In genomic region chr17:15536457-15536904, GRCm38 (mm10) we compare ENCODE assay signal across 8 mouse cellular contexts. TPM values are rescaled to one million over a fixed set of nuclear protein-coding genes. Genes with fewer than 3 reads are reported as not detected.
DNase-seq lines count a peak whose midpoint lies in the region; ATAC-seq and TF ChIP-seq lines count a peak whose summit lies in the region.

No protein-coding gene starts in this region.

- no peak overlapping the region for H3K27ac ChIP-seq in forebrain, postnatal 0 days (ENCODE audit: low read depth, low read length)
- H3K27ac ChIP-seq in midbrain, embryonic 15.5 days = no peak overlapping the region

- H3K36me3 ChIP-seq in forebrain, postnatal 0 days (ENCODE audit: insufficient read depth) = no peaks in the 10 kb centered on the region
- no peaks in the 10 kb centered on the region for H3K36me3 ChIP-seq in midbrain, embryonic 15.5 days (replicated peaks)

- peak; percentile 15 for DNase-seq in gastrocnemius, postnatal 10 days
- DNase-seq in gastrocnemius, adult 8-10 months (ENCODE audit: low spot score in 2 of 2) = no peak
- peak; percentile 37 for DNase-seq in Muller cell, postnatal 12 days (ENCODE audit: inconsistent ontology term)
- DNase-seq in forebrain, postnatal 0 days = no peak
- peak; percentile 41 to 57 for DNase-seq in kidney, postnatal 4 days
- DNase-seq in layer of hippocampus, postnatal 14 days (ENCODE audit: low spot score in 2 of 2) = no peak
- no peak for DNase-seq in thymus, postnatal 36 days

- no peak for TF ChIP-seq CTCF in forebrain, postnatal 0 days (IDR thresholded peaks at IDR 0.05; ENCODE audit: low read depth)

- H3K4me3 ChIP-seq in forebrain, postnatal 0 days (ENCODE audit: low read depth, low read length) = peak overlapping the region; percentile 42
- peak overlapping the region; percentile 45 for H3K4me3 ChIP-seq in midbrain, embryonic 15.5 days

- H3K9ac ChIP-seq in forebrain, postnatal 0 days = peak overlapping the region; percentile 44
- H3K9ac ChIP-seq in midbrain, embryonic 15.5 days = peak overlapping the region; percentile 35

- H3K4me2 ChIP-seq in forebrain, postnatal 0 days (ENCODE audit: low read depth) = peak overlapping the region; percentile 92
- H3K4me2 ChIP-seq in midbrain, embryonic 15.5 days = peak overlapping the region; percentile 86

- H3K9me3 ChIP-seq in forebrain, postnatal 0 days (ENCODE audit: low read length) = no peaks in the 10 kb centered on the region
- no peaks in the 10 kb centered on the region for H3K9me3 ChIP-seq in midbrain, embryonic 15.5 days

- H3K4me1 ChIP-seq in forebrain, postnatal 0 days (ENCODE audit: insufficient read depth) = no peaks in the 10 kb centered on the region
- peaks cover 4% of the 10 kb centered on the region; the same call in 1 of the 2 replicates for H3K4me1 ChIP-seq in midbrain, embryonic 15.5 days

- no peaks in the 10 kb centered on the region; the same call in 1 of the 2 replicates for H3K27me3 ChIP-seq in forebrain, postnatal 0 days (ENCODE audit: insufficient read depth, low read length)
- peaks cover 9% of the 10 kb centered on the region; the same call in 1 of the 2 replicates for H3K27me3 ChIP-seq in midbrain, embryonic 15.5 days (replicated peaks)

- ATAC-seq in forebrain, postnatal 0 days = no peak
- ATAC-seq in midbrain, embryonic 15.5 days (replicated peaks) = peak; percentile 63

- WGBS in forebrain, postnatal 0 days = 1% methylated on average over 33 of the region's 33 CpGs
- under 1% methylated on average over 33 of the region's 33 CpGs for WGBS in midbrain, embryonic 15.5 days

RNA-seq across cellular contexts. Expression of gene Pdcd2, which starts 9.4 kb away (rescaled TPM):
- 10 to 100 TPM; 14.5 to 16.9 TPM for total RNA-seq in gastrocnemius, postnatal 10 days (2021)
- total RNA-seq in gastrocnemius, adult 8-10 months (2022) = 10 to 100 TPM; 14.4 to 27.1 (median 18.0) TPM
- total RNA-seq in forebrain, postnatal 0 days (2014; rRNA removed) = 57.9 and 60.8 TPM in 2 replicates
- polyA plus RNA-seq in forebrain, postnatal 0 days (2015; fragmentation: Nextera tagmentation; extraction: Ambion mirVana) = 47.5 and 49.9 TPM in 2 replicates
- 58.3 and 59.7 TPM in 2 replicates for polyA plus RNA-seq in midbrain, embryonic 15.5 days (2015; fragmentation: Nextera tagmentation; extraction: Ambion mirVana)
- total RNA-seq in layer of hippocampus, postnatal 14 days (2021) = 10 to 100 TPM; 15.1 to 20.0 TPM

RNA-seq across cellular contexts. Expression of gene Prdm9, which starts 27.7 kb away (rescaled TPM):
- total RNA-seq in gastrocnemius, postnatal 10 days (2021) = 1 to 10 TPM; 2.4 to 6.9 TPM
- total RNA-seq in gastrocnemius, adult 8-10 months (2022) = 1 to 10 TPM; 2.9 to 3.5 (median 3.0) TPM
- total RNA-seq in forebrain, postnatal 0 days (2014; rRNA removed) = 1.00 and 1.2 TPM in 2 replicates
- 0.86 and 1.0 TPM in 2 replicates for polyA plus RNA-seq in forebrain, postnatal 0 days (2015; fragmentation: Nextera tagmentation; extraction: Ambion mirVana)
- 1.9 and 2.7 TPM in 2 replicates for polyA plus RNA-seq in midbrain, embryonic 15.5 days (2015; fragmentation: Nextera tagmentation; extraction: Ambion mirVana)
- 1 to 10 TPM; 2.8 to 3.7 TPM for total RNA-seq in layer of hippocampus, postnatal 14 days (2021)

RNA-seq across cellular contexts. Expression of gene Tbp, which starts 36.8 kb away (rescaled TPM):
- 10 to 100 TPM in 1 of 2 experiments, 1 to 10 TPM in 1; 10.0 to 11.6 TPM for total RNA-seq in gastrocnemius, postnatal 10 days (2021)
- total RNA-seq in gastrocnemius, adult 8-10 months (2022) = 1 to 10 TPM; 5.9 to 9.4 (median 7.7) TPM
- 49.3 and 53.0 TPM in 2 replicates for total RNA-seq in forebrain, postnatal 0 days (2014; rRNA removed)
- 40.2 and 43.9 TPM in 2 replicates for polyA plus RNA-seq in forebrain, postnatal 0 days (2015; fragmentation: Nextera tagmentation; extraction: Ambion mirVana)
- 64.6 and 68.2 TPM in 2 replicates for polyA plus RNA-seq in midbrain, embryonic 15.5 days (2015; fragmentation: Nextera tagmentation; extraction: Ambion mirVana)
- total RNA-seq in layer of hippocampus, postnatal 14 days (2021) = 10 to 100 TPM; 28.5 to 34.3 TPM

RNA-seq across cellular contexts. Expression of gene Psmb1, which starts 36.9 kb away (rescaled TPM):
- total RNA-seq in gastrocnemius, postnatal 10 days (2021) = 100 to 1,000 TPM; 136 to 143 TPM
- 100 to 1,000 TPM; 105 to 114 (median 112) TPM for total RNA-seq in gastrocnemius, adult 8-10 months (2022)
- total RNA-seq in forebrain, postnatal 0 days (2014; rRNA removed) = 143 and 195 TPM in 2 replicates
- polyA plus RNA-seq in forebrain, postnatal 0 days (2015; fragmentation: Nextera tagmentation; extraction: Ambion mirVana) = 267 and 334 TPM in 2 replicates
- 217 and 221 TPM in 2 replicates for polyA plus RNA-seq in midbrain, embryonic 15.5 days (2015; fragmentation: Nextera tagmentation; extraction: Ambion mirVana)
- 100 to 1,000 TPM; 127 to 134 TPM for total RNA-seq in layer of hippocampus, postnatal 14 days (2021)

Comparison
In these comparisons a context has a peak if more than half of its experiments do, and no peak if none do; other contexts are left out.
1. DNase-seq: peak in gastrocnemius, postnatal 10 days (single experiment), Muller cell, postnatal 12 days (single experiment) and kidney, postnatal 4 days (2 of 2); none in gastrocnemius, adult 8-10 months (0 of 2), forebrain, postnatal 0 days (single experiment), layer of hippocampus, postnatal 14 days (0 of 2) and thymus, postnatal 36 days (0 of 2).